ENCODE assay signal across 19 mouse cellular contexts in the genomic region with DNA sequence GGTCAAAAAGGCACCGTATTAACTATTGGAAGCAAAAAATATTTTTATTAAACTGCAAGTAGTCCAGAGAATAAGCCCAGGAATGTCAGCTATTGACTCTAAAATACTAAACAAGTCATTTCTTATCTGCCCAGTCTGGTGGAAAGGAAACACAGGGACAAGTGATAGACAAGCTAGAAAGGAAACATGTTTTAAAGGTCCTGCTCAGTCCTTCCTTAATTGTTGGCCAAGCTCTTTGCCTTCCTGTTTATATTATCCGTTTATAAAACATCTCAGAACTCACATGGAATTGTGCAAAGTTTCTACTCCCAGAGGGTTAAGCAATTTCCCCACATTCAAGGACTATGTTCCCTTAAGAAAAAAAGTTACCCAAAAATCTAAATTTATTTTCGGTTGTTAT. TPM values are rescaled to one million over a fixed set of nuclear protein-coding genes. Genes with fewer than 3 reads are reported as not detected.
DNase-seq lines count a peak whose midpoint lies in the region; ATAC-seq and TF ChIP-seq lines count a peak whose summit lies in the region.
"Had no signal": no experiment of that assay in that cellular context is flagged by ENCODE, and none has a peak within 500 bp of the region (broad histone marks: within the 10 kb centered on the region; RNA-seq: fewer than 3 reads in every experiment).

No protein-coding gene starts in this region.

- H3K79me2 ChIP-seq in liver, adult 2 months (ENCODE audit: control insufficient read depth, insufficient read depth, low read length) = no peaks in the 10 kb centered on the region

- no peak overlapping the region for H3K9ac ChIP-seq in liver, adult 2 months (ENCODE audit: low read depth, low read length)
- no peak overlapping the region for H3K9ac ChIP-seq in liver, embryonic 11.5 days (ENCODE audit: low read depth, low read length)
- H3K9ac ChIP-seq in heart, embryonic 15.5 days = no peak overlapping the region
- H3K9ac ChIP-seq: embryonic facial prominence, embryonic 12.5 days; forebrain, postnatal 0 days; hindbrain, embryonic 15.5 days; kidney, embryonic 15.5 days; limb, embryonic 15.5 days; neural tube, embryonic 12.5 days had no signal

- H3K4me1 ChIP-seq in liver, adult 2 months (ENCODE audit: control insufficient read depth, insufficient read depth, low read length) = no peaks in the 10 kb centered on the region
- no peaks in the 10 kb centered on the region for H3K4me1 ChIP-seq in liver, embryonic 11.5 days (replicated peaks; ENCODE audit: control insufficient read depth, insufficient read depth, low read length)
- H3K4me1 ChIP-seq in heart, embryonic 15.5 days (replicated peaks) = no peaks in the 10 kb centered on the region
- H3K4me1 ChIP-seq: embryonic facial prominence, embryonic 12.5 days; hindbrain, embryonic 15.5 days; kidney, embryonic 15.5 days; limb, embryonic 15.5 days; neural tube, embryonic 12.5 days had no signal

- TF ChIP-seq CTCF in liver, adult 2 months (IDR thresholded peaks at IDR 0.05; ENCODE audit: low read depth, low read length) = no peak

- peak; percentile 27 to 60 for DNase-seq in heart, adult 9 months (ENCODE audit: low spot score in 2 of 2)
- DNase-seq in heart, postnatal 14 days = no peak
- peak; percentile 33 for DNase-seq in liver, adult 2 months (ENCODE audit: extremely low read depth, low read depth, low spot score)
- DNase-seq in liver, embryonic 11.5 days (ENCODE audit: low spot score) = no peak
- DNase-seq in lung, postnatal 10 days = peak; percentile 12
- no peak for DNase-seq in gastrocnemius, postnatal 10 days
- DNase-seq: cerebellum, postnatal 36 days; forebrain, postnatal 0 days; gastrocnemius, postnatal 36 days; layer of hippocampus, adult 9-11 months; right cerebral cortex, postnatal 14 days; thymus, postnatal 4 days had no signal

- intact Hi-C loops in heart, postnatal 14 days (cut with DNase I) = loop anchor here (5.0 kb wide), 1 partner anchor 57 kb away; a partner anchor contains a TSS

- no peak overlapping the region for H3K27ac ChIP-seq in liver, adult 2 months (replicated peaks; ENCODE audit: insufficient read depth, low read depth, low read length)
- no peak overlapping the region; the same call in 1 of the 2 replicates for H3K27ac ChIP-seq in liver, embryonic 11.5 days (ENCODE audit: low read depth, low read length)
- peak overlapping the region; percentile 62 for H3K27ac ChIP-seq in heart, embryonic 15.5 days
- H3K27ac ChIP-seq: embryonic facial prominence, embryonic 12.5 days; hindbrain, embryonic 15.5 days; kidney, embryonic 15.5 days; limb, embryonic 15.5 days; neural tube, embryonic 12.5 days had no signal

- no peak overlapping the region for H3K4me3 ChIP-seq in liver, adult 2 months (ENCODE audit: insufficient read depth, low read depth, low read length)
- H3K4me3 ChIP-seq in liver, embryonic 11.5 days (ENCODE audit: low read depth, low read length) = no peak overlapping the region
- H3K4me3 ChIP-seq in heart, embryonic 15.5 days = no peak overlapping the region
- H3K4me3 ChIP-seq: embryonic facial prominence, embryonic 12.5 days; hindbrain, embryonic 15.5 days; kidney, embryonic 15.5 days; limb, embryonic 15.5 days; neural tube, embryonic 12.5 days had no signal

- no peak overlapping the region for H3K4me2 ChIP-seq in liver, embryonic 11.5 days
- H3K4me2 ChIP-seq in heart, embryonic 15.5 days = no peak overlapping the region
- H3K4me2 ChIP-seq: embryonic facial prominence, embryonic 12.5 days; hindbrain, embryonic 15.5 days; kidney, embryonic 15.5 days; limb, embryonic 15.5 days; neural tube, embryonic 12.5 days had no signal

- 50% methylated on average over 3 of the region's 3 CpGs for WGBS in liver, adult 2 months
- 62% methylated on average over 3 of the region's 3 CpGs for WGBS in liver, embryonic 11.5 days
- WGBS in heart, embryonic 15.5 days = 46% methylated on average over 3 of the region's 3 CpGs

- no peak for TF ChIP-seq POLR2A in liver, adult 2 months (IDR thresholded peaks at IDR 0.05; ENCODE audit: extremely low read depth, insufficient read depth, low read length)

- H3K36me3 ChIP-seq in liver, adult 2 months (ENCODE audit: control insufficient read depth, insufficient read depth, low read length) = no peaks in the 10 kb centered on the region
- H3K36me3 ChIP-seq in liver, embryonic 11.5 days (ENCODE audit: control insufficient read depth, insufficient read depth, low read length) = no peaks in the 10 kb centered on the region
- no peaks in the 10 kb centered on the region for H3K36me3 ChIP-seq in heart, embryonic 15.5 days
- H3K36me3 ChIP-seq: embryonic facial prominence, embryonic 12.5 days; hindbrain, embryonic 15.5 days; kidney, embryonic 15.5 days; limb, embryonic 15.5 days; neural tube, embryonic 12.5 days had no signal

- no peak for ATAC-seq in liver, embryonic 11.5 days (replicated peaks; ENCODE audit: low FRiP score)
- ATAC-seq in heart, embryonic 15.5 days (replicated peaks; ENCODE audit: insufficient number of reproducible peaks, insufficient read depth, low FRiP score, low read depth) = no peak; the same call in 1 of the 2 replicates
- ATAC-seq: forebrain, postnatal 0 days had no signal

- no peaks in the 10 kb centered on the region for H3K27me3 ChIP-seq in liver, adult 2 months (ENCODE audit: control insufficient read depth, insufficient read depth, low read length)
- H3K27me3 ChIP-seq in liver, embryonic 11.5 days (replicated peaks; ENCODE audit: control insufficient read depth, insufficient read depth, low read length) = no peaks in the 10 kb centered on the region
- H3K27me3 ChIP-seq in heart, embryonic 15.5 days = no peaks in the 10 kb centered on the region
- H3K27me3 ChIP-seq: embryonic facial prominence, embryonic 12.5 days; hindbrain, embryonic 15.5 days; kidney, embryonic 15.5 days; limb, embryonic 15.5 days; neural tube, embryonic 12.5 days had no signal

- H3K9me3 ChIP-seq in liver, embryonic 11.5 days (ENCODE audit: control insufficient read depth, low read length) = no peaks in the 10 kb centered on the region
- H3K9me3 ChIP-seq in heart, embryonic 15.5 days (replicated peaks) = no peaks in the 10 kb centered on the region
- H3K9me3 ChIP-seq: embryonic facial prominence, embryonic 12.5 days; hindbrain, embryonic 15.5 days; kidney, embryonic 15.5 days; limb, embryonic 15.5 days; neural tube, embryonic 12.5 days had no signal

RNA-seq across cellular contexts. Expression of a gene that starts 54.9 kb away (rescaled TPM):
- 10 to 100 TPM; 22.1 to 25.9 TPM for total RNA-seq in heart, postnatal 14 days (2021)
- total RNA-seq in liver, adult 2 months (2014; rRNA removed) = 20.3 and 20.5 TPM in 2 replicates
- 2.6 and 4.5 TPM in 2 replicates for polyA plus RNA-seq in liver, adult 2 months (2012; rRNA removed)
- 10.7 and 12.9 TPM in 2 replicates for polyA plus RNA-seq in liver, embryonic 11.5 days (2014; fragmentation: Nextera tagmentation; extraction: Ambion mirVana)
- polyA plus RNA-seq in heart, embryonic 15.5 days (2015; fragmentation: Nextera tagmentation; extraction: Ambion mirVana) = 17.9 and 18.6 TPM in 2 replicates
- 10 to 100 TPM; 14.1 to 16.9 TPM for total RNA-seq in gastrocnemius, postnatal 10 days (2021)
- polyA plus RNA-seq: C2C12 had no signal

Comparison
In these comparisons a context has a peak if more than half of its experiments do, and no peak if none do; other contexts are left out.
1. DNase-seq: peak in heart, adult 9 months (2 of 2), liver, adult 2 months (single experiment) and lung, postnatal 10 days (single experiment); none in heart, postnatal 14 days (0 of 2), liver, embryonic 11.5 days (single experiment) and gastrocnemius, postnatal 10 days (single experiment).